Mouse (Mus musculus) intestine, embryonic 14.5 days (tissue): ENCODE measurements around the gene Olfr1500. TPM values are rescaled to one million over a fixed set of nuclear protein-coding genes. Genes with fewer than 3 reads are reported as not detected.
"Not testable (repeated sequence)": the region's sequence is repeated elsewhere in the genome, so short reads cannot be mapped to it uniquely, and the experiment has no call there.

ENCODE experiments used
- ATAC-seq: fragments of 200-750 bp; cut with Nextera tagmentation; replicated peaks from 2 replicates; pipeline ENCODE4 v1.8.0; 2017; ENCODE audit warnings: low read depth, moderate number of reproducible peaks, moderate TSS enrichment, moderate library complexity; ENCODE audit not compliant: low FRiP score, low TSS enrichment
- DNase-seq: peaks from one replicate; pipeline ENCODE4 v3.0.0-alpha.2; 2018; ENCODE audit warnings: low spot score
- H3K27ac ChIP-seq: fragments of 300-500 bp; sonication (generic); 2 replicates; pipeline ENCODE4 v1.5.1; 2014; ENCODE audit warnings: low read depth, mild to moderate bottlenecking, control low read depth
- H3K27me3 ChIP-seq: fragments of 300-500 bp; sonication (generic); replicated peaks from 2 replicates; pipeline ENCODE4 v1.6.1; 2014; ENCODE audit warnings: low read length, control low read depth; ENCODE audit not compliant: control insufficient read depth, insufficient read depth
- H3K36me3 ChIP-seq: fragments of 300-500 bp; sonication (generic); 2 replicates; pipeline ENCODE4 v1.6.1; 2014; ENCODE audit warnings: low read length, control low read depth; ENCODE audit not compliant: control insufficient read depth, insufficient read depth
- H3K4me1 ChIP-seq: fragments of 300-500 bp; sonication (generic); replicated peaks from 2 replicates; pipeline ENCODE4 v1.6.1; 2014; ENCODE audit warnings: low read length, control low read depth, mixed read lengths; ENCODE audit not compliant: control insufficient read depth, insufficient read depth
- H3K4me2 ChIP-seq: fragments of 300-500 bp; sonication (generic); 2 replicates; pipeline ENCODE4 v1.6.1; 2014; ENCODE audit warnings: low read length
- H3K4me3 ChIP-seq: fragments of 300-500 bp; sonication (generic); 2 replicates; pipeline ENCODE4 v1.5.1; 2014; ENCODE audit warnings: low read depth, low read length, control low read depth, mixed read lengths
- H3K9ac ChIP-seq: fragments of 300-500 bp; sonication (generic); 2 replicates; pipeline ENCODE4 v1.6.1; 2014; ENCODE audit warnings: mild to moderate bottlenecking, low read length
- H3K9me3 ChIP-seq: fragments of 300-500 bp; sonication (generic); 2 replicates; pipeline ENCODE4 v1.6.1; 2016; ENCODE audit warnings: low read length, control low read depth; ENCODE audit not compliant: control insufficient read depth
- WGBS: fragments of 180-500 bp; shearing (Covaris S2); extraction: QIAGEN DNeasy Blood & Tissue Kit; methylation state at CpG from one replicate; pipeline ENCODE4 v1.1.7; 2014; 5-methylcytosine and 5-hydroxymethylcytosine counted together
- polyA plus RNA-seq: library from polyadenylated mRNA; unstranded; fragments of >200 nt; fragmentation: Nextera tagmentation; extraction: Ambion mirVana; gene quantifications from 2 replicates; pipeline ENCODE4 v1.2.1, GENCODE M21; 2014

Gene Olfr1500
- not detected in 2 replicates for polyA plus RNA-seq

GRCm38 (mm10) chr19:13830388-13830787 is at the start of gene Olfr1500:
Olfr1500 (minus strand) TSS chr19:13830488.
- no peak within 1 kb of the TSS for H3K9ac ChIP-seq
- DNase-seq: no peak
- no peak for ATAC-seq
- H3K9me3 ChIP-seq: no peaks in the 10 kb centered on the region
- H3K4me1 ChIP-seq: no peaks in the 10 kb centered on the region
- no peaks in the 10 kb centered on the region for H3K27me3 ChIP-seq
- no peaks in the 10 kb centered on the region for H3K36me3 ChIP-seq
- H3K4me2 ChIP-seq: no peak within 1 kb of the TSS
- H3K4me3 ChIP-seq: no peak within 1 kb of the TSS
- H3K27ac ChIP-seq: no peak within 1 kb of the TSS

GRCm38 (mm10) chr19:13861495-13861894 is 31.2 kb upstream of the Olfr1500 start, which contains the start of gene Olfr1502:
Olfr1502 (plus strand) TSS chr19:13861795.
- Histone ChIP-seq H3K4me1 (no peaks in the 10 kb centered on the region), H3K9me3 (no peaks in the 10 kb centered on the region), H3K36me3 (no peaks in the 10 kb centered on the region), H3K4me2 (no peak within 1 kb of the TSS), H3K27me3 (no peaks in the 10 kb centered on the region), H3K4me3 (no peak within 1 kb of the TSS), H3K27ac (no peak within 1 kb of the TSS), H3K9ac (no peak within 1 kb of the TSS)
- 88% methylated on average over 1 of the region's 1 CpGs for WGBS
- DNase-seq (no peak), ATAC-seq (no peak)

- ATAC-seq, H3K27me3 ChIP-seq, H3K9ac ChIP-seq: not testable (repeated sequence)
Observed at GRCm38 (mm10) chr19:13850592-13850991, 20.3 kb upstream of the Olfr1500 start, which contains the start of gene Olfr1501. Olfr1501 (minus strand) TSS chr19:13850692.

GRCm38 (mm10) chr19:13828447-13828846 is 1.8 kb downstream of the Olfr1500 start:
- no peaks in the 10 kb centered on the region for H3K36me3 ChIP-seq
- ATAC-seq (no peak), DNase-seq (no peak)
- no peak overlapping the region for H3K4me2 ChIP-seq
- no peak overlapping the region for H3K27ac ChIP-seq
- H3K9ac ChIP-seq: no peak overlapping the region
- H3K9me3 ChIP-seq: no peaks in the 10 kb centered on the region
- no peaks in the 10 kb centered on the region for H3K4me1 ChIP-seq
- H3K27me3 ChIP-seq: no peaks in the 10 kb centered on the region
- WGBS: 76% methylated on average over 3 of the region's 3 CpGs
- H3K4me3 ChIP-seq: no peak overlapping the region

More at GRCm38 (mm10) chr19:13850592-13850991, 20.3 kb upstream of the Olfr1500 start, which contains the start of gene Olfr1501:
- DNase-seq, H3K36me3 ChIP-seq, H3K4me3 ChIP-seq, H3K27ac ChIP-seq, H3K9me3 ChIP-seq, H3K4me2 ChIP-seq, H3K4me1 ChIP-seq: not testable (repeated sequence)

GRCm38 (mm10) chr19:13820847-13821246 is 9.4 kb downstream of the Olfr1500 start:
- Histone ChIP-seq H3K9ac (no peak overlapping the region), H3K27me3 (no peaks in the 10 kb centered on the region), H3K4me3 (no peak overlapping the region), H3K9me3 (no peaks in the 10 kb centered on the region), H3K27ac (no peak overlapping the region), H3K4me2 (no peak overlapping the region), H3K4me1 (no peaks in the 10 kb centered on the region), H3K36me3 (no peaks in the 10 kb centered on the region)
- whole genome bisulfite sequencing: 67% methylated on average over 5 of the region's 5 CpGs
- DNase-seq: no peak
- no peak for ATAC-seq

- Histone ChIP-seq H3K27me3 (no peaks in the 10 kb centered on the region), H3K4me3 (no peak within 1 kb of the TSS), H3K4me2 (no peak within 1 kb of the TSS), H3K36me3 (no peaks in the 10 kb centered on the region), H3K4me1 (no peaks in the 10 kb centered on the region), H3K9ac (no peak within 1 kb of the TSS), H3K9me3 (no peaks in the 10 kb centered on the region), H3K27ac (no peak within 1 kb of the TSS)
- ATAC-seq: no peak
- DNase-seq: no peak
Observed at GRCm38 (mm10) chr19:13819347-13819746, 10.9 kb downstream of the Olfr1500 start, which contains the start of gene Olfr1499. Olfr1499 (minus strand) TSS chr19:13819447.

- Histone ChIP-seq H3K27ac (no peak overlapping the region), H3K9me3 (no peaks in the 10 kb centered on the region), H3K27me3 (no peaks in the 10 kb centered on the region), H3K4me2 (no peak overlapping the region), H3K4me3 (no peak overlapping the region), H3K9ac (no peak overlapping the region), H3K4me1 (no peaks in the 10 kb centered on the region), H3K36me3 (no peaks in the 10 kb centered on the region)
- ATAC-seq: no peak
- DNase-seq: no peak
- 26% methylated on average over 5 of the region's 5 CpGs for WGBS
Observed at GRCm38 (mm10) chr19:13818827-13819226, 11.5 kb downstream of the Olfr1500 start.

- no peaks in the 10 kb centered on the region for H3K27me3 ChIP-seq
- H3K9ac ChIP-seq: no peak overlapping the region
- H3K9me3 ChIP-seq: no peaks in the 10 kb centered on the region
- H3K36me3 ChIP-seq: no peaks in the 10 kb centered on the region
- no peaks in the 10 kb centered on the region for H3K4me1 ChIP-seq
- H3K4me3 ChIP-seq: no peak overlapping the region
- H3K27ac ChIP-seq: no peak overlapping the region
- no peak for ATAC-seq
- no peak for DNase-seq
- no peak overlapping the region for H3K4me2 ChIP-seq
- 62% methylated on average over 2 of the region's 2 CpGs for WGBS
Observed at GRCm38 (mm10) chr19:13812823-13813222, 17.5 kb downstream of the Olfr1500 start.

- 60% methylated on average over 1 of the region's 1 CpGs for WGBS
- H3K36me3 ChIP-seq, H3K27ac ChIP-seq, H3K4me2 ChIP-seq, H3K27me3 ChIP-seq, H3K9me3 ChIP-seq, H3K4me3 ChIP-seq, ATAC-seq, H3K4me1 ChIP-seq, DNase-seq, H3K9ac ChIP-seq: not testable (repeated sequence)
Observed at GRCm38 (mm10) chr19:13805486-13805885, 24.8 kb downstream of the Olfr1500 start.
